Mouse (Mus musculus) right cerebral cortex, postnatal 4 days (tissue): ENCODE data around the gene Akr1c19.
"Not testable (repeated sequence)": the region's sequence is repeated elsewhere in the genome, so short reads cannot be mapped to it uniquely, and the experiment has no call there.

ENCODE experiments used
- DNase-seq: peaks from one replicate; pipeline ENCODE4 v3.0.0-alpha.2; 2022

Gene Akr1c19

GRCm38 (mm10) chr13:4228441-4228840, at the start of gene Akr1c19:
TSS of gene Akr1c19 (plus strand) at chr13:4228700.
- DNase-seq, result no peak

GRCm38 (mm10) chr13:4181321-4181720, 47.2 kb upstream of the Akr1c19 start:
- DNase-seq, result not testable (repeated sequence)

- DNase-seq, result no peak
Measured at GRCm38 (mm10) chr13:4183116-4183515, 45.4 kb upstream of the Akr1c19 start.

DNA sequence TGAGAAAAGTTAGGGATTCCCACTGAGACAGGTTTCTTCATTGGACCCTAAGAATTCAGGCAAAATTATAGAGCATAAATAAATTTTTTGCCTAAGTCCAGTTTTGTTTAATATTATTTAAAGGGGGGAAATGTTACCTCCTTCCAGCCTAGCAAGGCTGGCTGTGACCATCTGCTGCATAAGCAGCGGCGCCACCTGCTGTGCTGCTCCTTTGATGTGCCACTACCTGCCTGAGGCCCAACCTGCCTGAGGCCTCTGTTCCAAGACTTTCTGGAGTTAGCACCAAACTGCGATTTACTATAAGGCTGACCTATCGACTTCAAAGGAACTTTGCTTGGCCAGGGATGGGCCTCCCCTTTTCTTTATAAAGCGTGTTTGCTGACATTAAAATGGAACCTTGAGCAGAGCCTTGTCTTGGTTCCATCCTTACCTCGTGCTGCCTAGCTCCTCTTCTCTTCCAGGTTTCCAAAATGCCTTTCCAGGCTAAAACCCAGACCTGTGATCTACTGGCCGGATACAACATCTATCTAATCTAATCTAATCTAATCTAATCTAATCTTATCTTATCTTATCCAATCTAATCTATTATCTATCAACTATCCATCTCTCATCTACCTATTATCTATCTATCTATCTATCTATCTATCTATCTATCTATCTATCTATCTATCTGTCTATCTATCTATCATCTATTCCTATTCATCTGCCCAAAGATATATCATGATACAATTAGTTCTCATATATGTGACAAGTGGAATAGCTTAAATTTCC, 41.7 kb upstream of the Akr1c19 start:
- DNase-seq, result not testable (repeated sequence)

DNA sequence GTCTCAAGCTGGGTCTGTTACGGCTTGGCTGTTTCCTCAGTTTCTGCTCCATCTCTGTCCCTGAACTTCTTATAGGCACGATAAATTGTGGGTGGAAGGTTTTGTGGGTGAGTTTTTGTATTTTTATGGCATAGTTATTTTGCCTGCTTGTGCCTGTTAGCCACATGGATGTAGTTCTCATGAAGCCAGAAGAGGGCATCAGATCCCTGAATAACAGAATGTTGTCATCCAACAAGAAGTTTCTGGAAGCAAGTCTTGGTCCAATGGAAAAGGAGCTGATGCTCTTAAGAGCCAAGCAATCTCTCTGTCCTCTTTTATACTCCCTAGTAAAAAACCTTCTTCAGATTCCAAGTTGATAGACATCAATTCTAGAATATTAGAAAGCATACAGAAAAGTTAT, 40.3 kb upstream of the Akr1c19 start:
- DNase-seq, result no peak

DNA sequence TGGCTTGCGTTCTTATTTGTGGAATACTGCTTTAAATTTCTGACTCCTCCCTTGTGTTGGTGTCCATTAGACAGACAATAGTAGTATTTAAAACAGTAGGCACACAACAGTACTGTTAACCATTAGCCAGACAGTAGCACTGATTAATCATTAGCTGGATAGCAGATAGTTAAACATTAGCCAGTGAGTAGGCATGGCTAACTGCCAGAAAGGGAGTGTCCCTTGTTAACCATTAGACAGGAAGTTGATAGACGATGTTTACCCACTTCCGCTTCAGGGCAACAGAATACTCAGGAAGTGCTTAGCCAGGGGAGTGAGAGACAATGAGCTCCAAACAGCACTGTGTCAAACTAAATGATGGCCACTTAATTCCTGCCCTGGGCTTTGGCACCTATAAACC, 37.6 kb upstream of the Akr1c19 start, which contains the start of gene Akr1c13:
Gene Akr1c13, plus strand, starts transcription at position 247 of the 400 bp plus-strand sequence.
- no peak for DNase-seq

- no peak for DNase-seq
Measured at GRCm38 (mm10) chr13:4192511-4192910, 36.0 kb upstream of the Akr1c19 start.

GRCm38 (mm10) chr13:4206147-4206903, 22.2 kb upstream of the Akr1c19 start:
- no peak for DNase-seq

DNA sequence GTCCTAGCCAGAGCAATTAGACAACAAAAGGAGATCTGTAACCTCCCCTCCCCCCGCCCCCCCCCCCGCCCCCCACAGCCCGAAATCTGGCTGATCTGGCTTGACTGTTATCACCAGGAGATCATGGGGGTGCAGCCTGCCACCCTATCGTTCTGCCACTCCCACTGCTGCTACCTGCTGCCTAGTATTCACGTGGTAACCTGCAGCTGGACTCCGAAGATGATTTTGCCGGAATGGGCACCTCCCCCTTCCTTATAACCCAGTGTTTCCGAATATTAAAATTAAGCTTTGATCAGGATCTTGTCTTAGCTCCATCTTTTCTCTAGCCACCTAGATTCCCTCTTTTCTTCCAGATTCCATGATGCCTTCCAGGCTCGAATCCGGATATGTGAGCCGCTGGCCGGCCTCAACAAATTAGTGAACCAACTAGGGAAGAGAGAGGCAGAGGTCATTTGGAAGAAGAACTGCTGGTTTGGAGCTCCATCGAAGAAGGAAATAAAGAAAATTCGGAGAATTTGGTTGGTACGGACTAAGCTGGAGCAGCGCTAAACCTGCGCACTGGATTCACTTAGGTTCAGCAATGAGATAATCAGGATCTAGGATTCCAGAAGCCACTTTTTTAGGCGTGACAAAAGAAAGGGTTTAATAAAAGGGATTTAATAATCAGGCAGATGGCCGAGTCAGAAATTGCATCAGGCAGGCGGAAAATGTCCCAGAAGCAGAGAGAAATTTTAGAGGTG, 16.8 kb upstream of the Akr1c19 start:
- DNase-seq, result no peak

DNA sequence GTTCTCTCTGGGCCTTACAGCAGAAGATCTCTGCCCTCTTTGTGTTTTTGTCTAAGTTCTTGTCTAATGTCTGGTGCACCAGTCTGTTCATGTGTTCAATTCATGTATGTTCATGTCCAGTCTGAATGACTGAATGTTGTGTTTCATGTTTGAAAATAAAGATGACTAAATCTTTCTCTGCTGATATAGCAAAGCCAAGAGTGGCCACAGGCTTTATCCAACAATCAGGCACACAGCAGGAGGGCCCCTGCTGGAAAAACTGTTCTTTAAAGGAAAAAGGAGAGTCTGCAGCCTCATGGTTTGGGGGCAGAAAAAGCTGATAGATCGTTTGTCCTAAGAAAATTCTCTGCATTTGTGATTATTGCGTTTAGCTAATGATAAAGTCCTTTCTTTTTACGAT, 16.2 kb upstream of the Akr1c19 start:
- no peak for DNase-seq

DNA sequence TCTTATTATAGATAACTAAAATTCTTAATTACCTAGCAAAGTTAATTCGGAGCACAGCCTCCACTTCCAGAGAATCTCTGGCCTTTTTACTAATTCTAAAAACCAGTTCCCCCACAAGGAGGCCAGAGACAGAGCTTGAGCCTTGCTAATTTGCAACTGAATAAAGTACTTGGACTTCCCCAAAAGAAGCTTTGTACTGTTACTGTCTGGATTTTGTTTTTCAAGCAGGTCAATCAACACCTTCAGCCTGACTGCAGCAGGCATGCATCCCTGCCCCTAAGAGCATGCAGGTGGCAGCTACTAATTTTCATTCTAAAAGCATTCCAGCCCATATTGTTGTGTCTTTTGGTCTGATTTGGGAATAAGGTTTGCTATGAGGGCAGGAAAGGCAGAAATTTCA, 13.0 kb upstream of the Akr1c19 start:
- not testable (repeated sequence) for DNase-seq

DNA sequence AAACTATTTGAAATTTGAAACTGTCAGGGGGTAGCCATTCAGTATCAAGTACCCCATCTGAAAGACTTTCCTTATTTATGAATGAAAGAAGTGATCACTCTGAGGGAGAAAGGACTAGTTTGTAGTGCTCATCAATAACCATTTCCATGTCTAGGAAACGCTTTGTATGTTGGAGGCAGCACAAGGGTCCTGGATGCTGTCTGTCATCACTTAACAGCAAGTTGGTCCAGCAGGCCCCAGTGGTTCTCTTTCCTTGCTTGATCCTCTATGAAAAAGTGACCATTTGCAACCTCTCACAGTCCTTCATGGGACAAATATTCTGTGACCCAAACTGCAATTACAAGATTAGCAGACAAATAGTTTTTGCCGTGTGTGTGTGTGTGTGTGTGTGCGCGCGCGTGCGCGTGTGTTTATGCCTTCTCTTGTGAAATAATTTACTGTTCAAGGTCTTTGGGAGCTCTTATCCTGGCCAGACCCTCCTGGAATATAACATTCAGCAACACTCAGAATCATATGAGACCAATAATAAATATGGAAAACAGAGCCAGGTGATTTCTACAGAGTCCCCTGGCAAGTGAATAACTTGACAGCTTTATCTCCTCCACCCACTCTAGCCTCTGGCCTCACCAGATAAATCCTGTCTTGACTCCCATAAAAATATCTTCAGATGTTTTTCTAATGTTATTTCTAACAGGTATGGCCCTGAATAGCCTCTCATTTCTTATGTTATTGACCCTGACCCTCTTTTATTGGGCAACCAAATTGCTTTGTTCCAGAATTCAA, 2.5 kb downstream of the Akr1c19 start:
- DNase-seq, result no peak

DNA sequence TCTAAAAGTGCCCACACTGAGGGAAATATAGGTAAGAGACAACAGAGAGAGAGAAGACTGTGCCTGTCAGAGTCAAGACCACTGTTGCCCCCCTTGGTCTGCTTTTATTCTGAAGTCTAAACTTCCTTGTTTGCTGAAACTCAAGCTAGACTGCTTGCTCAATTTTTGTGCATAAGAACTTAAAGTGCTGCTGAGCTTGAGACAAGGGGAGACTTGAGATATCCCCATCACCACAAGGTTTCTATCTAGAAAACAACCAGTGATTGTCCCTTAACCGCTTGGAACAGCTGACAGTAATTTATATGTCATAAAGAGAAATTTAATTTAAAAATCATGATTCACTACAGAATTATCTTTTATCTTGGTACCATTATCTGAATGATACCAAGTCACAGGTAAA, 4.6 kb downstream of the Akr1c19 start:
- no peak for DNase-seq

DNA sequence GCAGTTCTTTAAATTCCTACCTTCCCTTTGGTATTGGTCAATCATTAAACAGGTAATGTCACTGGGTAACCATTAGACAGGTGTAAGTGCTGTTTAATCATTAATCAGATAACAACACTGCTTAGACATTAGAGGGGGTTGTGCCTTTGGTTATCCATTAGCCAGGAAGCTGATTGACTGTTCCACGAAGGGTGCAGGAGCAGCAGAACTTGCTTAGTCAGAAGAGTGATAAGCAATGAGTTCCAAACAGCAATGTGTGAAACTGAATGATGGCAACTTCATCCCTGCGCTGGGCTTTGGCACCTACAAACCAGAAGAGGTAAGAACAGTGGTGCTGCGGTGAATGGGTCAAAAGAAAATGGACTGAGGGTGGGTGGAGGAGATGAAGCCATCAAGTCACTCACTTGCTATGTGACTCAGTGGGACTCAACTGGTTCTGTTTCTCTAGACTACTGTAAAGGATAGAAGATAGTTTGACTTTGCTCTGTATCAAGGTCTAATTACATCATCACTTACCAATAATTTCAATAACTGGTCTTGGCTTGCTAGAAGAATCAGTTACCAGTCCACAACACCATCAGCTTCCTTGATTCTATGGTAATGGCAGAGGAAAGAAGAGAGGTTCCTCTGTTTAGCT, 5.2 kb downstream of the Akr1c19 start:
- no peak for DNase-seq

GRCm38 (mm10) chr13:4244861-4245559, 16.5 kb downstream of the Akr1c19 start:
- DNase-seq, result peak; percentile 18

GRCm38 (mm10) chr13:4249347-4249746, 20.8 kb downstream of the Akr1c19 start:
- DNase-seq, result no peak

- DNase-seq, result not testable (repeated sequence)
Measured at GRCm38 (mm10) chr13:4256894-4257293, 28.4 kb downstream of the Akr1c19 start.

GRCm38 (mm10) chr13:4257349-4257748, 28.8 kb downstream of the Akr1c19 start:
- no peak for DNase-seq

DNA sequence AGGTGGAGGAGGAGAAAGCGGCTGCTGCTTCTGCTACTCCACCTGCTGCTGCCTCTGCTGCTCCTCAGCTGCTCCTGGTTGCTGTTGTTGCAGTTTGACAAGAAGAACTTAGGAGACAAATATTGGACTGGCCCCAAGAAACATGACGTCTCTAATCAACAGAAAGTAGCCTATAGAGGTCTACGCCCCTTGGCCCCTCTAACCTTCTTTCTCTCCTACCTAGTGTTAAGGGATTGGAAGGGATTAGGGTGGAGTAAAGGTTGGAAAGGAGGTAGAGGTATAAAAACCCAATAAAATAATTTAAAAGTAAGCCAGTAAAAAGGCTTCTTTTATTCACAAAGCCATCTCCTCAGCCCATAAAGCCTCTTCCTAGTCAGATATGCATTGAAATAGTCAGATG, 36.1 kb downstream of the Akr1c19 start:
- no peak for DNase-seq

DNA sequence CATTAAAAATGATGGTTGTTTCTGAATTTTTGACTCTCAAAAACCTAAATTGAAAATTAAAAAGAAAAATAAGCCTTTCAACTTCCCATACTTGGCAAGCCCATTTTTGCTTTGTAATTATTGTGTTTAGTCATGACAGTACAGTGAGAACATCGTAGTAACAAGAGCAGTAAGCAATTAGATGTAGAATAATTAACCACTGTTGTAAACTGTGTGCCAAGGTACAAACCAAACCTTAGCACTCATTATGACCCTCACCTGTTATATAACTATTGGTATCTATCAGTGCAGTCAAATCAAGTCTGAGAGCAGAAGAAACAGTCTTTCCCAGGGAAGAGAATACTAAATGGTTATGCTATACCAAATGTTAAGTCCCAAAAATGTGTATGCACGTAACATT, 36.5 kb downstream of the Akr1c19 start:
- no peak for DNase-seq

DNA sequence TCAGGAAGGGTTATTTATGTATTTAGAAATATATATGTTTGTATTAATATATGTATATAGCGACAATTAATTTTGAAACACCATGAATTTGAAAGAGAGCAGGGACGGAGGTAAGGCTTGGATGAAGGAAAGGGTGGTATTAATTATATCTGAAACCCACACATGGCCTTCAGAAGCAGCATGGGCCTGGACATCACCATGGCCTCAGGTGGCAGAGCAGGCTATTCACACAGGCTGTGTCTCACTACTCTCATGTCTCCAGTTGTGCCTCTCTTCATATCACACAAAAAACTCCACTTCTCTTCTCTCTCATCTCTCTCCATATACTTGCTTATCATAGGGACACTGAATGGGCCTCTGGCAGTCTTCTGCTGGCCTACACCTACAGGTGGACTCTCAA, 37.0 kb downstream of the Akr1c19 start:
- DNase-seq, result not testable (repeated sequence)
